Mouse (Mus musculus) neural tube, embryonic 13.5 days (tissue): ENCODE measurements around the gene Gtpbp4. TPM values are rescaled to one million over a fixed set of nuclear protein-coding genes. Genes with fewer than 3 reads are reported as not detected.

ENCODE experiments used
- ATAC-seq: fragments of 200-750 bp; cut with Nextera tagmentation; 2 replicates; pipeline ENCODE4 v1.8.0; 2017; ENCODE audit warnings: low read depth, mild to moderate bottlenecking, moderate TSS enrichment, moderate library complexity
- H3K27ac ChIP-seq: fragments of 300-500 bp; sonication (generic); replicated peaks from 2 replicates; pipeline ENCODE4 v1.5.1; 2015; ENCODE audit warnings: moderate library complexity, mild to moderate bottlenecking, inconsistent platforms
- H3K27me3 ChIP-seq: fragments of 300-500 bp; sonication (generic); 2 replicates; pipeline ENCODE4 v1.6.1; 2015; ENCODE audit warnings: mild to moderate bottlenecking, inconsistent platforms
- H3K36me3 ChIP-seq: fragments of 300-500 bp; sonication (generic); 2 replicates; pipeline ENCODE4 v1.6.1; 2015; ENCODE audit warnings: mild to moderate bottlenecking, inconsistent platforms
- H3K4me1 ChIP-seq: fragments of 300-500 bp; sonication (generic); replicated peaks from 2 replicates; pipeline ENCODE4 v1.6.1; 2015; ENCODE audit warnings: inconsistent platforms
- H3K4me2 ChIP-seq: fragments of 300-500 bp; sonication (generic); 2 replicates; pipeline ENCODE4 v1.6.1; 2015; ENCODE audit warnings: inconsistent platforms, mild to moderate bottlenecking, moderate library complexity
- H3K4me3 ChIP-seq: fragments of 300-500 bp; sonication (generic); 2 replicates; pipeline ENCODE4 v1.5.1; 2015; ENCODE audit warnings: mild to moderate bottlenecking, inconsistent platforms
- H3K9ac ChIP-seq: fragments of 300-500 bp; sonication (generic); 2 replicates; pipeline ENCODE4 v1.6.1; 2015; ENCODE audit warnings: moderate library complexity, mild to moderate bottlenecking, inconsistent platforms
- H3K9me3 ChIP-seq: fragments of 300-500 bp; sonication (generic); 2 replicates; pipeline ENCODE4 v1.6.1; 2016; ENCODE audit warnings: inconsistent platforms
- WGBS: fragments of 180-500 bp; shearing (Covaris S2); methylation state at CpG from one replicate; pipeline ENCODE4 v1.1.7; 2015; 5-methylcytosine and 5-hydroxymethylcytosine counted together
- microRNA-seq: library from miRNA; unstranded; fragments of <30 nt; microRNA quantifications from one replicate; pipeline ENCODE4, GENCODE M21; 2016
- polyA plus RNA-seq: library from polyadenylated mRNA; unstranded; fragments of >200 nt; fragmentation: Nextera tagmentation; extraction: Ambion mirVana; gene quantifications from 2 replicates; pipeline ENCODE4 v1.2.1, GENCODE M21; 2015

The Gtpbp4 gene
- polyA plus RNA-seq, 1 experiment from 2014 or later, result 71.8 TPM

DNA sequence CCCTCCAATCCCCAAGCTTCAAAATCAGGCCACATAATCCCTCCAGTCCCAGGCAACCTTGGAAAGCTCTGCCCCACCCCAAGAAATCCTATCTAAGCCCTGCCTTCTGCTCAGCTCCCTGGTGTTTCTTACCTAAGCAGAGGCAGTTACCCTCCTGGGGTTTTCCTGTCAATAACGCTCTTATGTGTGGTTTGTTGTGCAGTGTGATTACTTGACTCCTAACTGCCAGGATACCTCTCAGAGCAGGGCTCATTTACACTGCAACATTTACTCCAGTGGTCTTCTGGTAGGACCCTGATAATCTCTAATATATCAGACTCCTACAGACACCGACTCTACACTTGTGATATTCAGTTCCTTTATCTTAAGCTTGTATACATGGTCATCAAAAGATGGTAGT is 62.4 kb downstream of the Gtpbp4 start:
- H3K27me3 ChIP-seq, result no peaks in the 10 kb centered on the region
- ATAC-seq, result no peak
- no peak overlapping the region for H3K4me3 ChIP-seq
- 60% methylated on average over 2 of the region's 2 CpGs for WGBS
- H3K4me2 ChIP-seq, result no peak overlapping the region
- H3K9ac ChIP-seq, result no peak overlapping the region
- no peaks in the 10 kb centered on the region for H3K4me1 ChIP-seq
- no peaks in the 10 kb centered on the region for H3K9me3 ChIP-seq
- no peak overlapping the region for H3K27ac ChIP-seq
- H3K36me3 ChIP-seq, result no peaks in the 10 kb centered on the region

Small RNA genes lying within 50 kb of the gene (microRNA-seq; reads per million reads assigned to microRNA genes)
- gene Gm22750, result not detected

Other genes starting within 250 kb of the Gtpbp4 start
- 49.4 and 51.8 TPM in 2 replicates for gene Wdr37, start 124.2 kb downstream of the Gtpbp4 start, polyA plus RNA-seq
- 84.2 and 90.0 TPM in 2 replicates for gene Idi1, start 110.6 kb downstream of the Gtpbp4 start, polyA plus RNA-seq
- not detected in 2 replicates for gene Gm9745, start 47.9 kb downstream of the Gtpbp4 start, polyA plus RNA-seq
- not detected in 2 replicates for gene Idi2, start 43.2 kb downstream of the Gtpbp4 start, polyA plus RNA-seq
- gene Larp4b, start 97.8 kb upstream of the Gtpbp4 start, polyA plus RNA-seq, result 31.6 and 35.8 TPM in 2 replicates